Mouse (Mus musculus) lung, adult 2 months (tissue): ENCODE measurements around the gene Fkbp6. TPM values are rescaled to one million over a fixed set of nuclear protein-coding genes. Genes with fewer than 3 reads are reported as not detected.

Experiments
- DNase-seq: peaks from one replicate; pipeline ENCODE4 v3.0.0; 2022
- H3K4me1 ChIP-seq: fragments of 200-500 bp; 2 replicates; pipeline ENCODE4 v1.6.1; 2011; ENCODE audit warnings: low read length; ENCODE audit not compliant: control insufficient read depth, insufficient read depth
- H3K4me3 ChIP-seq: fragments of 200-500 bp; replicated peaks from 2 replicates; pipeline ENCODE3; 2011; ENCODE audit warnings: low read depth, mild to moderate bottlenecking, control low read depth, low read length; ENCODE audit errors: extremely low read depth
- CTCF ChIP-seq: fragments of 200-500 bp; IDR thresholded peaks from 2 replicates; pipeline ENCODE4 v1.5.1; 2011; ENCODE audit warnings: mild to moderate bottlenecking, low read length, control low read depth; ENCODE audit not compliant: insufficient read depth
- POLR2A ChIP-seq: fragments of 200-500 bp; IDR thresholded peaks from 2 replicates; pipeline ENCODE4 v1.6.1; 2011; ENCODE audit warnings: low read depth, mild to moderate bottlenecking, control low read depth, low read length, borderline replicate concordance; ENCODE audit errors: extremely low read depth
- WGBS: fragments of 180-500 bp; shearing (Covaris S2); methylation state at CpG from one replicate; pipeline ENCODE4 v1.1.7; 2018; 5-methylcytosine and 5-hydroxymethylcytosine counted together
- polyA plus RNA-seq: library from polyadenylated mRNA; depleted of rRNA; stranded (reverse); fragments of >200 nt; gene quantifications from 2 replicates; pipeline ENCODE4 v1.2.3, GENCODE M21; 2012

The Fkbp6 gene
- polyA plus RNA-seq, 1 experiment, result not detected

GRCm38 (mm10) chr5:135329471-135329870, 20.4 kb downstream of the Fkbp6 start:
- WGBS, result 87% methylated on average over 4 of the region's 4 CpGs
- TF ChIP-seq POLR2A (no peak), CTCF (no peak)
- no peaks in the 10 kb centered on the region for H3K4me1 ChIP-seq
- DNase-seq, result no peak
- H3K4me3 ChIP-seq, result no peak overlapping the region

GRCm38 (mm10) chr5:135326121-135326659, 23.7 kb downstream of the Fkbp6 start:
- H3K4me1 ChIP-seq, result no peaks in the 10 kb centered on the region
- 36% methylated on average over 3 of the region's 3 CpGs for WGBS
- TF ChIP-seq CTCF (no peak), POLR2A (no peak)

GRCm38 (mm10) chr5:135322197-135322596, 27.6 kb downstream of the Fkbp6 start:
- no peak for TF ChIP-seq CTCF
- TF ChIP-seq POLR2A, result no peak
- 81% methylated on average over 1 of the region's 1 CpGs for WGBS
- no peak for DNase-seq
- H3K4me1 ChIP-seq, result no peaks in the 10 kb centered on the region
- H3K4me3 ChIP-seq, result no peak overlapping the region

More at GRCm38 (mm10) chr5:135326121-135326659, 23.7 kb downstream of the Fkbp6 start:
- H3K4me3 ChIP-seq, result no peak overlapping the region
- no peak for DNase-seq

GRCm38 (mm10) chr5:135319856-135320255, 30.0 kb downstream of the Fkbp6 start:
- H3K4me3 ChIP-seq, result no peak overlapping the region
- no peak for DNase-seq
- TF ChIP-seq POLR2A, result no peak
- no peak for TF ChIP-seq CTCF
- 56% methylated on average over 2 of the region's 2 CpGs for WGBS
- H3K4me1 ChIP-seq, result no peaks in the 10 kb centered on the region

- DNase-seq, result no peak
- TF ChIP-seq POLR2A, result no peak
- no peak for TF ChIP-seq CTCF
- Histone ChIP-seq H3K4me1 (no peaks in the 10 kb centered on the region), H3K4me3 (no peak overlapping the region)
- WGBS, result 76% methylated on average over 3 of the region's 3 CpGs
These were observed 33.7 kb downstream of the Fkbp6 start for GRCm38 (mm10) chr5:135316177-135316576.

- 33% methylated on average over 10 of the region's 10 CpGs for whole genome bisulfite sequencing
- DNase-seq, result no peak
- H3K4me1 ChIP-seq, result no peaks in the 10 kb centered on the region
- H3K4me3 ChIP-seq, result no peak overlapping the region
- TF ChIP-seq POLR2A (no peak), CTCF (no peak)
These were observed 43.4 kb downstream of the Fkbp6 start for GRCm38 (mm10) chr5:135306321-135306965.

GRCm38 (mm10) chr5:135302454-135302853, 47.4 kb downstream of the Fkbp6 start:
- DNase-seq, result no peak
- Histone ChIP-seq H3K4me1 (no peaks in the 10 kb centered on the region), H3K4me3 (no peak overlapping the region)
- TF ChIP-seq POLR2A (no peak), CTCF (no peak)
- 65% methylated on average over 3 of the region's 3 CpGs for WGBS

GRCm38 (mm10) chr5:135301916-135302315, 47.9 kb downstream of the Fkbp6 start:
- 26% methylated on average over 3 of the region's 3 CpGs for WGBS
- Histone ChIP-seq H3K4me1 (no peaks in the 10 kb centered on the region), H3K4me3 (no peak overlapping the region)
- TF ChIP-seq POLR2A, result no peak
- no peak for TF ChIP-seq CTCF
- no peak for DNase-seq

GRCm38 (mm10) chr5:135292001-135292400, 57.8 kb downstream of the Fkbp6 start:
- 81% methylated on average over 2 of the region's 2 CpGs for WGBS
- DNase-seq, result no peak
- no peak for TF ChIP-seq POLR2A
- no peak for TF ChIP-seq CTCF

GRCm38 (mm10) chr5:135291193-135291592, 58.7 kb downstream of the Fkbp6 start:
- WGBS, result 53% methylated on average over 4 of the region's 4 CpGs
- H3K4me3 ChIP-seq, result no peak overlapping the region
- TF ChIP-seq POLR2A (no peak), CTCF (no peak)
- no peak for DNase-seq
- no peaks in the 10 kb centered on the region for H3K4me1 ChIP-seq

More at GRCm38 (mm10) chr5:135292001-135292400, 57.8 kb downstream of the Fkbp6 start:
- Histone ChIP-seq H3K4me1 (no peaks in the 10 kb centered on the region), H3K4me3 (no peak overlapping the region)
